Mouse (Mus musculus): ENCODE measurements around the gene Cep295nl. TPM values are rescaled to one million over a fixed set of nuclear protein-coding genes. Genes with fewer than 3 reads are reported as not detected.
A peak's percentile ranks its signal among the peaks of the same experiment; 100 is the strongest.

Gene Cep295nl
- total RNA-seq, 2 experiments from 2014 or later = 0.20 to 0.96 TPM

GRCm38 (mm10) chr11:118355640-118356039 is 13.3 kb upstream of the Cep295nl start, which contains the start of gene Timp2:
TSS of gene Timp2 (minus strand) at chr11:118355740.
- no peak for DNase-seq (ENCODE audit: low spot score in 2 of 2)

- DNase-seq (ENCODE audit: low spot score in 2 of 2) = peak; percentile 76 to 86
Observed at GRCm38 (mm10) chr11:118355205-118355604, 12.9 kb upstream of the Cep295nl start.

- DNase-seq (ENCODE audit: low spot score in 2 of 2) = peak in 1 of 2 experiments; percentile 16
Observed at GRCm38 (mm10) chr11:118354636-118355191, 12.4 kb upstream of the Cep295nl start.

- DNase-seq (ENCODE audit: low spot score in 2 of 2) = no peak
Observed at GRCm38 (mm10) chr11:118349494-118349893, 7.2 kb upstream of the Cep295nl start.

- no peak for DNase-seq (ENCODE audit: low spot score in 2 of 2)
Observed at GRCm38 (mm10) chr11:118348877-118349276, 6.6 kb upstream of the Cep295nl start.

- DNase-seq (ENCODE audit: low spot score in 2 of 2) = no peak
Observed at GRCm38 (mm10) chr11:118348419-118348818, 6.1 kb upstream of the Cep295nl start.

- DNase-seq (ENCODE audit: low spot score in 2 of 2) = no peak
Observed at GRCm38 (mm10) chr11:118347911-118348310, 5.6 kb upstream of the Cep295nl start.

GRCm38 (mm10) chr11:118347391-118347790 is 5.1 kb upstream of the Cep295nl start:
- DNase-seq (ENCODE audit: low spot score in 2 of 2) = no peak

GRCm38 (mm10) chr11:118346395-118347096 is 4.2 kb upstream of the Cep295nl start:
- no peak for DNase-seq (ENCODE audit: low spot score in 2 of 2)

- DNase-seq (ENCODE audit: low spot score in 2 of 2) = no peak
Observed at GRCm38 (mm10) chr11:118345693-118346092, 3.4 kb upstream of the Cep295nl start.

GRCm38 (mm10) chr11:118343629-118344028 is 1.3 kb upstream of the Cep295nl start:
- no peak for DNase-seq (ENCODE audit: low spot score in 2 of 2)

GRCm38 (mm10) chr11:118337491-118338168 is 4.7 kb downstream of the Cep295nl start:
- no peak for DNase-seq (ENCODE audit: low spot score in 2 of 2)

- no peak for DNase-seq (ENCODE audit: low spot score in 2 of 2)
Observed at GRCm38 (mm10) chr11:118333431-118333830, 8.9 kb downstream of the Cep295nl start.

- DNase-seq (ENCODE audit: low spot score in 2 of 2) = no peak
Observed at GRCm38 (mm10) chr11:118332376-118332775, 9.9 kb downstream of the Cep295nl start.

- DNase-seq (ENCODE audit: low spot score in 2 of 2) = no peak
Observed at GRCm38 (mm10) chr11:118330777-118331176, 11.5 kb downstream of the Cep295nl start.

- no peak for DNase-seq (ENCODE audit: low spot score in 2 of 2)
Observed at GRCm38 (mm10) chr11:118330361-118330760, 11.9 kb downstream of the Cep295nl start.

GRCm38 (mm10) chr11:118328947-118329346 is 13.4 kb downstream of the Cep295nl start:
- no peak for DNase-seq (ENCODE audit: low spot score in 2 of 2)

- no peak for DNase-seq (ENCODE audit: low spot score in 2 of 2)
Observed at GRCm38 (mm10) chr11:118328511-118328910, 13.8 kb downstream of the Cep295nl start.

GRCm38 (mm10) chr11:118326991-118327971 is 15.0 kb downstream of the Cep295nl start:
- peak; percentile 15 to 35 for DNase-seq (ENCODE audit: low spot score in 2 of 2)

- DNase-seq (ENCODE audit: low spot score in 2 of 2) = no peak
Observed at GRCm38 (mm10) chr11:118326491-118326890, 15.8 kb downstream of the Cep295nl start.

- peak in 1 of 2 experiments; percentile 14 for DNase-seq (ENCODE audit: low spot score in 2 of 2)
Observed at GRCm38 (mm10) chr11:118324541-118324940, 17.8 kb downstream of the Cep295nl start.
